Mouse (Mus musculus): ENCODE measurements around the gene Gp1ba.
A peak's percentile ranks its signal among the peaks of the same experiment; 100 is the strongest.

Gene Gp1ba

GRCm38 (mm10) chr11:70670483-70670882, 31.6 kb downstream of the Gp1ba start:
- no peak for DNase-seq (ENCODE audit: low spot score)

- no peak for DNase-seq (ENCODE audit: low spot score)
Measured at GRCm38 (mm10) chr11:70671333-70672047, 32.6 kb downstream of the Gp1ba start.

GRCm38 (mm10) chr11:70674014-70674413, 35.1 kb downstream of the Gp1ba start:
- no peak for DNase-seq (ENCODE audit: low spot score)

- no peak for DNase-seq (ENCODE audit: low spot score)
Measured at GRCm38 (mm10) chr11:70674501-70674900, 35.6 kb downstream of the Gp1ba start.

- no peak for DNase-seq (ENCODE audit: low spot score)
Measured at GRCm38 (mm10) chr11:70678092-70678491, 39.2 kb downstream of the Gp1ba start.

- DNase-seq (ENCODE audit: low spot score) = no peak
Measured at GRCm38 (mm10) chr11:70678576-70678975, 39.7 kb downstream of the Gp1ba start.

- DNase-seq (ENCODE audit: low spot score) = no peak
Measured at GRCm38 (mm10) chr11:70679361-70679760, 40.4 kb downstream of the Gp1ba start.

- no peak for DNase-seq (ENCODE audit: low spot score)
Measured at GRCm38 (mm10) chr11:70679894-70680293, 41.0 kb downstream of the Gp1ba start.

GRCm38 (mm10) chr11:70681170-70681569, 42.2 kb downstream of the Gp1ba start:
- DNase-seq (ENCODE audit: low spot score) = no peak

GRCm38 (mm10) chr11:70681897-70682581, 43.1 kb downstream of the Gp1ba start:
- DNase-seq (ENCODE audit: low spot score) = no peak

GRCm38 (mm10) chr11:70683640-70684039, 44.7 kb downstream of the Gp1ba start:
- no peak for DNase-seq (ENCODE audit: low spot score)

- no peak for DNase-seq (ENCODE audit: low spot score)
Measured at GRCm38 (mm10) chr11:70686901-70687566, 48.1 kb downstream of the Gp1ba start.

GRCm38 (mm10) chr11:70687601-70688199, 48.8 kb downstream of the Gp1ba start, which contains the start of gene Camta2:
TSS of gene Camta2 (minus strand) at chr11:70688105.
- peak; percentile 89 for DNase-seq (ENCODE audit: low spot score)

GRCm38 (mm10) chr11:70688372-70688771, 49.5 kb downstream of the Gp1ba start:
- no peak for DNase-seq (ENCODE audit: low spot score)

GRCm38 (mm10) chr11:70689578-70689977, 50.7 kb downstream of the Gp1ba start:
- DNase-seq (ENCODE audit: low spot score) = no peak
